Mouse (Mus musculus): Measurements from ENCODE around the gene Ovca2.
"Not testable (repeated sequence)": the region's sequence is repeated elsewhere in the genome, so short reads cannot be mapped to it uniquely, and the experiment has no call there.

Ovca2 gene

GRCm38 (mm10) chr11:75194850-75195461, 16.3 kb upstream of the Ovca2 start:
- DNase-seq (ENCODE audit: low spot score in 2 of 2) = peak in 1 of 2 experiments; percentile 45

DNA sequence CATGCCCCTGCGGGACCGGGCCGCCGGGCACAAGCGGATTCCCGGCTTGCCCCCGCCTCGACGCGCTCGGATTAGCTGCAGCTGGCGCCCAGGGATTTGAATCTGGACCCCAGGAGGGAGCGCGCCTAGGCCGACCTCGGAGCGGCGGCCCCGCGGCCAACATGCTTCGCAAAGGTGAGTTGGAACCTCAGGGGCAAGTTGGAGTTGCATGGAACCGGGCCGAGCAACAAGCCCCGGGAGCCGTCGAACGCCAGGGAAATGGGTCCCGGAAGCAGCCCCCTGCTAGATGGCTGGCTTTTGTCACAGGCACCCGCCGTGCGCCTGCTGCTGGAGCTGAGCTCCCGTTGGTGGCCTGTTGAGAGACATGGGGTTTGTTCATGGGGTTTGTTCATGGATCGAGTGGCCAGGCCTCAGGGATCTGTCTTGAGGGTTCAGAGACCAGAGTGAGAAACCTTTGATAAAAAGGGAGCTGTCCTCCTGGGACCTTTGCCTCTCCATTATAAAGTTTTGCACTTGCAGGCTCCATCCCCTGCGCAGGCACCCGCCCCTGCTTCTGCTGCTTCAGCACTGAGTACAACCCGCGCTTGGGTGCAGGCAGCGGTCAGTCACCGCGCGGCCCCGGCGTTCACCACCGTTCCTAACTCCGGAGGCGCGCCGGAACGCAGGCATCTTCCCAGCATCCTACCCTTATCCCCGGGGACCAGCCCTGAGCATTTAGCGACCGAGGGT, 15.7 kb upstream of the Ovca2 start:
- DNase-seq (ENCODE audit: low spot score in 2 of 2) = peak; percentile 42 to 58

- DNase-seq (ENCODE audit: low spot score in 2 of 2) = peak; percentile 66 to 77
Measured at GRCm38 (mm10) chr11:75193256-75194071, 14.8 kb upstream of the Ovca2 start, which contains the start of gene Rtn4rl1. Gene Rtn4rl1 (plus strand): TSS chr11:75193783.

DNA sequence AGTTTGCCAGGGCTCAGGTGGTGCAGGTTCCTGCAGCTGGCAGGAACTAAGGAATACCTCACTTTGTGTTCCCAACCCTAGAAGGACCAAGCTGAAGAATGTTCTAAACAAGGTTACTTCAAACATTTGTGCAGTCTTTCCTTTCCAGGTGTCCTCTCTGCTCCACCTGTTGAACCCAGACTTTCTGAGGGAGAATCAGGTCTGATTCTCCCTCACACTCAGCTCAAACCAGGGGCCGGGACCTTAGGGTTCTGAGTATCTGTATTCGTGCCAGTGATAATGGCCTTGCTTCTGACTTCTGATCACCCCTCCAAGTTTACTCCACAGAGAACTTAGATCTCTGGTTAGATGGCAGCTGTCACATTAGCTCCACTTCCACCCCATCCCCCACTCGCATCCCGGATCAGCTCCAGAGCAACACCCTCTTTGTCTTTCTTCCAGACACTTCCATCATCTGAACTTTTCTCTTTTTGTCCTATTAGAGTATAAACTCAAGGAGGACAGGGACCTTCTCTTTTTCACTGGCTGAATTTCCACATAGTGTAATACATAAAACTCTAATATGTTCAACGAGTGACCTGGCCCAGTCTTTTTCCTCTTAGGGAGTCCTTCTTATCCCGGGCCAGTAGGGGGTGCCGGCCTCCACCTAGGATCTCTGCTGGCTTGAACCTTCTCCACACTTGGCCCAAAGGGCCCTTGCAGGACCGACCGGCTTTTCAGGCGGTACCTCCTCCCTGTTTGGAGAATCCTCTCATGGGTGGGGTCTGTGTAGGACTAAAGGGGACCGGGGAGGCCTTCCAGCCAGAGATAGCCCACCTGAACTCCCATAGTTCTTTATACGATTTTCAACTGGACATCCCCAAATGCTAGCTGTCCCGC, 13.9 kb upstream of the Ovca2 start:
- DNase-seq (ENCODE audit: low spot score in 2 of 2) = peak in 1 of 2 experiments; percentile 65

GRCm38 (mm10) chr11:75191841-75192240, 13.2 kb upstream of the Ovca2 start:
- no peak for DNase-seq (ENCODE audit: low spot score in 2 of 2)

- no peak for DNase-seq (ENCODE audit: low spot score in 2 of 2)
Measured at GRCm38 (mm10) chr11:75190905-75191441, 12.3 kb upstream of the Ovca2 start, which contains the start of gene Dph1. Gene Dph1 (minus strand): TSS chr11:75191241.

DNA sequence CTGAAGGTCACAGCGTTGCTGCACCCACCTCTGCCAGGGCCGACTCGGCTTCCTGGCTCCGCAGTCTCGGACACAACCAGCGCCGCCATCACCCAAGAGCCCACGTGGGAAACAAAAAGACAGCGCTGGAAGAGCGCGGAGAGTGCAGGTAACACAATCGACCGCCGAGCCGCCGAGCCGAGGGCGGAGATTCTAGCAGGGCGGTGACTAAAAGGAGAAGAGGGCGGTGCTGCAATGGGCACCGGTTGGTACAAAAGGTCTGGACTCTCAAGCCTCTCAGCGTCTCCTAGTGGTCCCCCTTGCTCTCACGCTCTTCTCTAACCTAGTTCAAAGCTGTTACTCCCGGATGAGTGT, 11.7 kb upstream of the Ovca2 start:
- DNase-seq (ENCODE audit: low spot score in 2 of 2) = peak; percentile 70 to 75

DNA sequence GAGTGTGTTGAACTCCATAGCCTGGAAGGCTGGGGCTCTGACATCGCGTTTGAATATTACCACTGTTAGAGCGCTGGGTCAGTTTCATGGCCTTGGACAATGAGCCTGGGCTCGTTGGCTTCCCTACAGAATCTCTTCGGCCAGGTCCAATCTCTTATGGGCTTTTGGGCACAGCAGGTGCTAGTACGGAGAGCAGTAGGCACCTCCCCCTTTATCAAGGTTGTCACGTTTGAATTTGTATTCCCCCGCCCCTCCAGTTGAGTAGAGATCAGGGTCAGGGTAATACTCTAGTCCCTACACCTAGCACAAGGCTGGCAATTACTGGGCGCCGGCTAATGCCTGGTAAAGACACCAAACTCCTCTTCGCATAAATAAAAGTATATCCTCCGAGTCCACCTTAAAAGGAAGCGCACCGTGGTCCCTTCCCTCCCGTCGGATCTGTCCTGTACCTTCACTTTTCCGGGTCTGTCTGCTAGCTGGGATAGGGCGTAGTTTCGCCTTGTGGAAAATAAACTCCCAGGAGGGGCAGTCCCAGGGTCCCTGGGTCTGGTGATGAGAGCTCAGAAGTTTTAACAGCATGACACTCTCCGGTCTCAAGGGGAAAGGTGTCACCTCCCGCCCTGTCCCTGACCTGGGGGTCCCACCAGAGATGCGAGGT, 11.2 kb upstream of the Ovca2 start:
- no peak for DNase-seq (ENCODE audit: low spot score in 2 of 2)

DNA sequence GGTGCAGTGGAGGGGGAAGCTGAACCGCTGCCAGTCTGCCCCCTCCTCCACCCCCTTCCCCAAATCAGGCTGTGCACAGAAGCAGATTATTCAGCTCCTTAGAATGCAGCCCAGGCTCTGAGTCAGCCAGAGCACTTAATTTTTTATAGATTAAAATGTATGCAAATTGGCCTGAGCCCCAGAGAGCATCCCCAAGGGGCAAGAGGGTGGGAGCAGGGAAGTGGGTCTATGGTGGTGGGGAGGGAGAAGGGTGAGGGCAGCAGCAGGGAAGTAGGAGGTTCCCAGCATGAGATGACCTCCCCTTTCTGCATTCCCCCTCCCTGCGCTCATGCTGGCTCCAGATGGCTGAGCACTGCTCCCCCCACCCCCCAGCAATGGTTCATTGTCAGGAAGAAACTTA, 6.4 kb upstream of the Ovca2 start:
- DNase-seq (ENCODE audit: low spot score in 2 of 2) = no peak

DNA sequence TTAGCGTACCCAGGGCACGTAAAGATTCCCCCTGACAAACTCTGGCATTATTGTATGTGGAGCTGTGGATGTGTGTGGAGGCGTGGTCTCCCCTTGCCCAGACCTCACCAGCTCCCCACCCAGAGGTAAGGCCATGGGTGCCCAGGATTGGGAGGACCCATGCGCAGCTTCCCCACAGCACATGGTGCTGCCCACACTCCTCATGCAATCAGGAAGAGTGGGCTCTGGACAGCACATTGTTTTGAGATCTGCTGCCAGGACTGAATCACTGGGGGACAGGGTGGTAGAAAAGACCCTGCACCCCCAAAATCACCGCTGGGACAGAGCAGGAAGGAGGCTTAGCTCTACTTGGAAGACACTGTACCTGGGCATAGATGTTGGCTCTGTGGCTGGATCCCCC, 5.9 kb upstream of the Ovca2 start:
- no peak for DNase-seq (ENCODE audit: low spot score in 2 of 2)

DNA sequence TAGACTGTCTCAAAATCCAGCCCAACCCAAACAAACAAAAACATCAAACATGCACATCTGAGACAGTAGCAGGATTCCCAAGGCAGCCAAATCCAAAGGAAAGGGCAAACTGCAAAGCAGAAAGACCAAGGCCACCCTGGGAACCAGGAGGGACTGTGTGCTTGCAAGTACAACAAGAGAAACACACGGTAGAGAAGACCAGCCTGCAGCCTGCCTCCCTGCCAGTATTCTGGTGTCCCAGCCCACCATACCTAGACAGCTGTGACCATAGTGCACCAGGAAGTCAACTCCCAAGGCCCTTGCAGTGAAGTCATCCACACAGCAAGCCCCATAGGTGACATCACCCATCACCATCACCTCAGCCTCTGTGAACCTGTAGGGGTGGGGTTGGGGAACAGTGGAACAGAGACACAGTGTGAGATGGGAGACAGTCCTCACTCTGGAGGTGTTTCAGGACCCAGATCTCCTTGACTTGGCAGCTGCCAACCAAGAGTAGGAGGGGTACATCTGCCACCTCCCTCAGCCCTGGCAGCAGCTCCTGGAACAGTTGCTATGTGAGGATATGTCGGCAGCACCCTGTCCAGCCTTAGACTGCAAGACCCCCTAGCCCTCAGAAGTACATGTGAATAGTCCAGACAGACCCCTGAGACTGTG, 5.4 kb upstream of the Ovca2 start:
- no peak for DNase-seq (ENCODE audit: low spot score in 2 of 2)

DNA sequence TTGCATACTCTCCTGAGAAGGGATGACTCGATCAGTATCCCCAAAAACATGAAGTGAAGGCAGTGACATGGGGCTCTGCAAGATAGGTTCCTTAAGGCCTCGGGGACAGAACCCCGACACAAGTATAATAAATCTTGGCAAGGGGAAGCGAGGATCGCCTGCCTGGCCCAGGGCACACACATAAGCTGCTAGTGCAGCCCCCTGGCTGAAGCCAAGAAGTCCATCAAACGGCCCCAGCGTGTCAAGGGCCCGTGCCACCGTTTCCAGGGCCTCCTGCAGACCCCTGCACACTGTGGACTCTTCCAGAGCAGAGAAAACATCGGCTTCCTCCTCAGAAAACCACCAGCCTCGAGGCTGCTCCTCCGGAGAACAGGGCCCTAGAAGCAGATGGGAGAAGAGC, 624 bp downstream of the Ovca2 start:
- peak in 1 of 2 experiments; percentile 6 for DNase-seq (ENCODE audit: low spot score in 2 of 2)

DNA sequence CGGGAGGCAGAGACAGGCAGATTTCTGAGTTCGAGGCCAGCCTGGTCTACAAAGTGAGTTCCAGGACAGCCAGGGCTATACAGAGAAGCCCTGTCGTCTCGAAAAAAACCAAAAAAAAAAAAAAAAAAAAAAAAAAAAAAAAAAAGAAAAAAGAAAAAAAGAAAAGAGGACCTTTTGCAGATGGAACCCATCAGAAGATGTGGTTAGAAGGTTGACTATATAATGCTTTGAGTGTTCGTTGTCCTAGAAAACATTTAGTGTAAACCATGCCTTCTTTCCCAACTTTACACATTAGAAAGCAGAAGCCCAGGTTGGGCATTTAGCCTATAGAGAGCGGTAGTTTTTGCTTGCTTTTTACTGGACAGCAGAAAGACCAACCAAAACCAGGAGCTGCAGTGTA, 4.1 kb downstream of the Ovca2 start:
- not testable (repeated sequence) for DNase-seq (ENCODE audit: low spot score in 2 of 2)

DNA sequence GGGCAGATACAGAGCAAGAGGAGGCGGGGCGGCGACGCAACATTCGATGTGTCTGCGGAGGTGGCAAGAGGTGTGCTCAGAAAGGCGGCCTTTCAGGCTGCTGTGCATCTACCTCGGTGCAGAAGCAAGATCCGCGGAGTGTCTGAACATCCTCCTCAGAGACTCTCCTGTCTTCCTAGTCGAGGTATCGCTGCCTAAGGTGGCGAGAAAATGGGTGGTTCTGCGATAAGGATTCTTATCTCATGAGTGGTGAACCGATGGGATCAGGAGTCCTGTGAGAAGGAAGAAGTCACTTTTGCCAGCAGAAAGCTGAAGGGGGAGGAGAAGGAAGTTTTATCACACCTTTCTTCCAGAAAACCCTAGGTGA, 4.9 kb downstream of the Ovca2 start:
- DNase-seq (ENCODE audit: low spot score in 2 of 2) = no peak

GRCm38 (mm10) chr11:75173095-75173798, 5.4 kb downstream of the Ovca2 start:
- DNase-seq (ENCODE audit: low spot score in 2 of 2) = peak; percentile 84 to 85

DNA sequence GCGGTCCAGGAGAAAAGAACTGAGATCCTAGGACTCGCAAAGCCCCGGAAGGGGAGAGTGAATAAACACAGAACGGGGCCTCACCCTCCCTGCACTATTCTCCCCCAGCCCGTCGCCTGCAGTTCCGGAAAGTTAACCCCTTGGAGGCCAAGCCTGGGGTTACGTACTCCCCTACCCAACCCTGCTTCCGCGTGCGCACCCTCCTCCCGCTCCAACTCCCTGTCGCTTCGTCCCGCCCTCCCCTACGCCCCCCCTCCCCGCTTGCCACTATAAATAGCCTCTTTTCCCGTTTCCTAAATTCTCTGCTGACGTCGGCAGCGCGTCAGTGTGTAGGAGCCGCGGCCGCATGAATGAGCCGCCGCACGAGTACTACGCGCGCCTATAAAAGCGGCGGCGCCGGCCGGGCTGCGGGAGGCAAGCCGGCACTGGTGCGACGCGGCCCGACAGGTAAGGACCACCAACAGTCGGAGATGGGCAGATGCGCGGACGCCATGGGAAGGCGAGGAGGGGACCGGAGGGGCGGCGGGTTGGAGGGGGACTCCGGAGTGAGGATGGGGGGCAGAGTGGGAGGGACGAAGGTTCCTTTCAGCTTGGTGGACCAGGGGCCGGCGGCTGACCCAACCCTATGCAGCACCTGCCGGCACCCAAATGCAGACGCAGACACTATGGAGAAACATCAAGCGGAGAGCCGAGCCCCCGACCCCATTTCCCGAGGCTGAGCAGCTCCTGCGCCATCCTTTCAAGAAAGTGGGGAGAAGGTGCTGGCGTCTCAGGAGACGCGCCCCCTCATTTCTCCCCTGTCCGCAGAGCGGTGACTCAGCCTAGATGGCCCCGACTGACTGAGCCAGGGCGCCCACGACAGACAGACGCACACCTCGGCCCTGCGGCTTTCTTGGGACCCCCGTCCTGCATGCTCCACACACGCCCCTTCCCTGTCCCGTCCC, 6.2 kb downstream of the Ovca2 start:
- peak; percentile 27 to 50 for DNase-seq (ENCODE audit: low spot score in 2 of 2)

DNA sequence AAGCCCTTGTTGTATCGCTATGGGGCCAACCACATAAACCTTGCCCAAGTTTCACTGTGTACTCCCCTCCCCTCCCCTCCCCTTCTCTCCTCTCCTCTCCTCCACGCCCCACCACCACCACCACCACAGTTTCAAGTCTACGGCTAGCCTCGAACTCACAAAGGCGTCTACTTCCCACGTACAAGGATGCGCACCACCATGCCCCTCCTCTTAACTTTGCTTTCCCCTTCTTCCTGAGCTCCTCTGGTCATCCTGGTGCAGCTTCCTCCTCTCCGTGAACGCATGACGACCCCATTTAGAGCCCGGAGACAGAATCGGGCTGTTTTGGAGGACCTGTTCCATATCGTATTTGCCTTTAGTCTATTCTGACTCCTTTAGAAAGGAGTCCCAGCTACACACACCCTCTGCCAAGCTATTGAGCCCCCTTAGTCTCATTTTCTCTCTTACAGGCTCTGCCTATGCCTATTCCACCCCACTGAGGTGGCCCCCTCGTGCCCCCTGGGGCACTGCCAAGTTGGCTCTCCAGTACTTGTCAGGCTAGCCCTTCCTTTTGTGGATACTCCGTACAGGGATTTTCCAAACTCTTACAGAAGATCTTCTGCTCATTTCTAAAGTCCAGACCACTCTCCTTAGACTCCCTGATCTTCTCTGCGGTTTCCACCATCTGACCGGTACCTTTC, 7.3 kb downstream of the Ovca2 start:
- DNase-seq (ENCODE audit: low spot score in 2 of 2) = no peak
